11 mouse cellular contexts compared by ENCODE assay signal in genomic region chr4:132262358-132262616, GRCm38 (mm10). TPM values are rescaled to one million over a fixed set of nuclear protein-coding genes. Genes with fewer than 3 reads are reported as not detected.
DNase-seq lines count a peak whose midpoint lies in the region; ATAC-seq and TF ChIP-seq lines count a peak whose summit lies in the region.
"Had no signal": no experiment of that assay in that cellular context is flagged by ENCODE, and none has a peak within 500 bp of the region (broad histone marks: within the 10 kb centered on the region; RNA-seq: fewer than 3 reads in every experiment).

No protein-coding gene starts in this region.

- H3K9me3 ChIP-seq in heart, embryonic 10.5 days, result no peaks in the 10 kb centered on the region
- H3K9me3 ChIP-seq in lung, embryonic 16.5 days (ENCODE audit: control insufficient read depth, low read length), result no peaks in the 10 kb centered on the region
- H3K9me3 ChIP-seq in limb, embryonic 10.5 days (replicated peaks), result no peaks in the 10 kb centered on the region

- peaks cover 16% of the 10 kb centered on the region for H3K4me1 ChIP-seq in heart, embryonic 10.5 days
- peaks cover 20% of the 10 kb centered on the region for H3K4me1 ChIP-seq in lung, embryonic 16.5 days (replicated peaks; ENCODE audit: control insufficient read depth, insufficient read depth, low read length)
- H3K4me1 ChIP-seq in limb, embryonic 10.5 days, result peaks cover 25% of the 10 kb centered on the region
- peaks cover 4% of the 10 kb centered on the region for H3K4me1 ChIP-seq in small intestine, adult 2 months (ENCODE audit: control insufficient read depth, insufficient read depth, insufficient read length, low read length)

- no peak for ATAC-seq in lung, embryonic 16.5 days (ENCODE audit: low read depth)
- no peak for ATAC-seq in monocyte, adult 5-6 weeks (replicated peaks; ENCODE audit: insufficient number of reproducible peaks, low FRiP score, low TSS enrichment, poor library complexity, severe bottlenecking)

- peak overlapping the region; percentile 99; the same call in 1 of the 2 replicates for H3K27ac ChIP-seq in heart, embryonic 10.5 days
- H3K27ac ChIP-seq in lung, embryonic 16.5 days (ENCODE audit: low read length), result peak overlapping the region; percentile 96
- peak overlapping the region; percentile 99 for H3K27ac ChIP-seq in limb, embryonic 10.5 days
- peak overlapping the region; percentile 96; the same call in 1 of the 2 replicates for H3K27ac ChIP-seq in small intestine, adult 2 months (ENCODE audit: insufficient read depth, low read depth, low read length)

- peak overlapping the region; percentile 77 for H3K4me2 ChIP-seq in lung, embryonic 16.5 days (ENCODE audit: low read depth, low read length)

- intact Hi-C loops in heart, postnatal 36 days (cut with DNase I), result loop anchor here (10.0 kb wide), 1 partner anchor 177 kb away; no protein-coding TSS in a partner anchor

- H3K9ac ChIP-seq in lung, embryonic 16.5 days (ENCODE audit: low read length), result no peak overlapping the region; the same call in 1 of the 2 replicates

- no peak for TF ChIP-seq CTCF in small intestine, adult 2 months (IDR thresholded peaks at IDR 0.05; ENCODE audit: extremely low read depth, insufficient read length, insufficient replicate concordance, low read depth, low read length)

- DNase-seq in heart, embryonic 10.5 days (ENCODE audit: low spot score), result no peak
- no peak for DNase-seq in heart, postnatal 36 days
- DNase-seq in lung, postnatal 36 days, result no peak
- DNase-seq in limb, embryonic 10.5 days (ENCODE audit: low spot score), result no peak
- no peak for DNase-seq in adrenal gland, postnatal 10 days
- DNase-seq: adrenal gland, postnatal 14 days; gastrocnemius, postnatal 14 days; layer of hippocampus, adult 9-11 months had no signal

- 0 out of 2 replicates have a peak, but pooled peaks cover 3% of the 10 kb centered on the region for H3K36me3 ChIP-seq in heart, embryonic 10.5 days
- H3K36me3 ChIP-seq in lung, embryonic 16.5 days (ENCODE audit: control insufficient read depth, insufficient read depth, low read length), result no peaks in the 10 kb centered on the region
- H3K36me3 ChIP-seq in limb, embryonic 10.5 days, result no peaks in the 10 kb centered on the region
- H3K36me3 ChIP-seq in small intestine, adult 2 months (ENCODE audit: control insufficient read depth, insufficient read depth, low read length), result no peaks in the 10 kb centered on the region

- no peak for TF ChIP-seq POLR2A in small intestine, adult 2 months (IDR thresholded peaks at IDR 0.05; ENCODE audit: low read depth, low read length)

- 80% methylated on average over 5 of the region's 5 CpGs for WGBS in heart, embryonic 10.5 days
- 66% methylated on average over 5 of the region's 5 CpGs for WGBS in lung, embryonic 16.5 days
- 81% methylated on average over 5 of the region's 5 CpGs for WGBS in limb, embryonic 10.5 days
- WGBS in small intestine, adult 2 months, result 37% methylated on average over 5 of the region's 5 CpGs

- H3K4me3 ChIP-seq in heart, embryonic 10.5 days, result no peak overlapping the region; the same call in 1 of the 2 replicates
- peak overlapping the region; percentile 91 for H3K4me3 ChIP-seq in lung, embryonic 16.5 days (ENCODE audit: low read length)
- 0 out of 2 replicates have a peak overlapping the region, but pooled peaks have one; percentile 91 for H3K4me3 ChIP-seq in limb, embryonic 10.5 days
- H3K4me3 ChIP-seq in small intestine, adult 2 months (ENCODE audit: low read depth, low read length), result no peak overlapping the region

- H3K27me3 ChIP-seq in heart, embryonic 10.5 days (ENCODE audit: insufficient read depth, poor library complexity, severe bottlenecking), result no peaks in the 10 kb centered on the region
- H3K27me3 ChIP-seq in lung, embryonic 16.5 days (ENCODE audit: control insufficient read depth, insufficient read depth, low read depth, low read length), result no peaks in the 10 kb centered on the region
- no peaks in the 10 kb centered on the region for H3K27me3 ChIP-seq in limb, embryonic 10.5 days (ENCODE audit: low read depth, poor library complexity, severe bottlenecking)
- H3K27me3 ChIP-seq in small intestine, adult 2 months (ENCODE audit: control insufficient read depth, insufficient read depth, low read length), result no peaks in the 10 kb centered on the region

RNA-seq across cellular contexts. Expression of gene Gmeb1, which starts 0.9 kb away (rescaled TPM):
- 32.5 and 37.6 TPM in 2 replicates for polyA plus RNA-seq in heart, embryonic 10.5 days (2016; fragmentation: Nextera tagmentation; extraction: Ambion mirVana)
- total RNA-seq in heart, postnatal 36 days (2021), result 1 to 10 TPM; 8.8 to 9.6 TPM
- 36.2 and 36.7 TPM in 2 replicates for polyA plus RNA-seq in lung, embryonic 16.5 days (2015; fragmentation: Nextera tagmentation; extraction: Ambion mirVana)
- polyA plus RNA-seq in limb, embryonic 10.5 days (2016; fragmentation: Nextera tagmentation; extraction: Ambion mirVana), result 48.2 and 49.0 TPM in 2 replicates
- 6.8 and 13.5 TPM in 2 replicates for polyA plus RNA-seq in small intestine, adult 2 months (2012; rRNA removed)
- total RNA-seq in adrenal gland, postnatal 10 days (2021), result 10 to 100 TPM; 16.5 to 18.7 TPM
- total RNA-seq in monocyte, adult 5-6 weeks (2017), result 17.3 to 29.1 TPM (median 20.7 TPM) in 3 replicates

RNA-seq across cellular contexts. Expression of gene Taf12, which starts 11.9 kb away (rescaled TPM):
- 42.4 and 52.5 TPM in 2 replicates for polyA plus RNA-seq in heart, embryonic 10.5 days (2016; fragmentation: Nextera tagmentation; extraction: Ambion mirVana)
- 10 to 100 TPM; 28.2 to 34.8 TPM for total RNA-seq in heart, postnatal 36 days (2021)
- polyA plus RNA-seq in lung, embryonic 16.5 days (2015; fragmentation: Nextera tagmentation; extraction: Ambion mirVana), result 48.5 and 50.3 TPM in 2 replicates
- 60.9 and 62.9 TPM in 2 replicates for polyA plus RNA-seq in limb, embryonic 10.5 days (2016; fragmentation: Nextera tagmentation; extraction: Ambion mirVana)
- 1.3 and 4.5 TPM in 2 replicates for polyA plus RNA-seq in small intestine, adult 2 months (2012; rRNA removed)
- 10 to 100 TPM; 21.8 to 24.7 TPM for total RNA-seq in adrenal gland, postnatal 10 days (2021)
- 16.0 to 41.7 TPM (median 37.0 TPM) in 3 replicates for total RNA-seq in monocyte, adult 5-6 weeks (2017)

RNA-seq across cellular contexts. Expression of gene Rab42, which starts 40.9 kb away (rescaled TPM):
- polyA plus RNA-seq in heart, embryonic 10.5 days (2016; fragmentation: Nextera tagmentation; extraction: Ambion mirVana), result 1.1 and 1.9 TPM in 2 replicates
- total RNA-seq in heart, postnatal 36 days (2021), result under 1 TPM in 1 of 2 experiments, not detected in 1; 0.98 TPM
- 2.1 and 2.5 TPM in 2 replicates for polyA plus RNA-seq in lung, embryonic 16.5 days (2015; fragmentation: Nextera tagmentation; extraction: Ambion mirVana)
- polyA plus RNA-seq in limb, embryonic 10.5 days (2016; fragmentation: Nextera tagmentation; extraction: Ambion mirVana), result 0.68 and 1.4 TPM in 2 replicates
- polyA plus RNA-seq in small intestine, adult 2 months (2012; rRNA removed), result 0.70 and 0.98 TPM in 2 replicates
- total RNA-seq in adrenal gland, postnatal 10 days (2021), result 1 to 10 TPM; 1.2 to 3.7 TPM
- total RNA-seq in monocyte, adult 5-6 weeks (2017), result not detected in 3 replicates

RNA-seq across cellular contexts. Expression of gene Ythdf2, which starts 50.2 kb away (rescaled TPM):
- 76.0 and 91.6 TPM in 2 replicates for polyA plus RNA-seq in heart, embryonic 10.5 days (2016; fragmentation: Nextera tagmentation; extraction: Ambion mirVana)
- total RNA-seq in heart, postnatal 36 days (2021), result 10 to 100 TPM; 27.6 to 30.5 TPM
- 87.7 and 97.8 TPM in 2 replicates for polyA plus RNA-seq in lung, embryonic 16.5 days (2015; fragmentation: Nextera tagmentation; extraction: Ambion mirVana)
- polyA plus RNA-seq in limb, embryonic 10.5 days (2016; fragmentation: Nextera tagmentation; extraction: Ambion mirVana), result 151 TPM in 2 replicates
- polyA plus RNA-seq in small intestine, adult 2 months (2012; rRNA removed), result 7.0 and 14.5 TPM in 2 replicates
- total RNA-seq in adrenal gland, postnatal 10 days (2021), result 10 to 100 TPM; 48.9 to 54.4 TPM
- 47.1 to 94.4 TPM (median 48.4 TPM) in 3 replicates for total RNA-seq in monocyte, adult 5-6 weeks (2017)

Comparison
In these comparisons a context has a peak if more than half of its experiments do, and no peak if none do; other contexts are left out.
1. H3K4me3 ChIP-seq: peak in lung, embryonic 16.5 days (single experiment) and limb, embryonic 10.5 days (single experiment); none in heart, embryonic 10.5 days (single experiment) and small intestine, adult 2 months (single experiment).
2. Peak in every context shown above with its lines, with median percentiles within 50 percentile points of each other: H3K27ac ChIP-seq.